Mouse (Mus musculus): Measurements from ENCODE around the gene Col19a1.
A peak's percentile ranks its signal among the peaks of the same experiment; 100 is the strongest.

Gene Col19a1

GRCm38 (mm10) chr1:24303077-24303476 is 284.2 kb downstream of the Col19a1 start:
- no peak for DNase-seq

- peak; percentile 80 to 82 for DNase-seq
These were observed 284.6 kb downstream of the Col19a1 start for GRCm38 (mm10) chr1:24302674-24303073.

GRCm38 (mm10) chr1:24300700-24301099 is 286.6 kb downstream of the Col19a1 start:
- DNase-seq = no peak

GRCm38 (mm10) chr1:24294979-24295942 is 292.0 kb downstream of the Col19a1 start:
- no peak for DNase-seq

GRCm38 (mm10) chr1:24292515-24292914 is 294.8 kb downstream of the Col19a1 start:
- DNase-seq = no peak

- no peak for DNase-seq
These were observed 300.9 kb downstream of the Col19a1 start for GRCm38 (mm10) chr1:24286360-24286759.

- no peak for DNase-seq
These were observed 320.2 kb downstream of the Col19a1 start for GRCm38 (mm10) chr1:24267022-24267421.

GRCm38 (mm10) chr1:24261181-24261580 is 326.1 kb downstream of the Col19a1 start:
- DNase-seq = no peak

GRCm38 (mm10) chr1:24259419-24259818 is 327.9 kb downstream of the Col19a1 start:
- no peak for DNase-seq

GRCm38 (mm10) chr1:24257961-24258360 is 329.3 kb downstream of the Col19a1 start:
- DNase-seq = no peak

GRCm38 (mm10) chr1:24249105-24249664 is 338.1 kb downstream of the Col19a1 start:
- peak; percentile 74 to 75 for DNase-seq

- DNase-seq = peak; percentile 35 to 50
These were observed 338.8 kb downstream of the Col19a1 start for GRCm38 (mm10) chr1:24248294-24249104.

- DNase-seq = no peak
These were observed 341.4 kb downstream of the Col19a1 start for GRCm38 (mm10) chr1:24245700-24246375.

GRCm38 (mm10) chr1:24244931-24245330 is 342.3 kb downstream of the Col19a1 start:
- no peak for DNase-seq

GRCm38 (mm10) chr1:24240039-24240691 is 347.1 kb downstream of the Col19a1 start:
- no peak for DNase-seq

GRCm38 (mm10) chr1:24236330-24236729 is 350.9 kb downstream of the Col19a1 start:
- no peak for DNase-seq

- DNase-seq = no peak
These were observed 355.6 kb downstream of the Col19a1 start for GRCm38 (mm10) chr1:24231504-24232270.

GRCm38 (mm10) chr1:24230428-24230827 is 356.8 kb downstream of the Col19a1 start:
- peak; percentile 57 to 63 for DNase-seq

GRCm38 (mm10) chr1:24229552-24229951 is 357.7 kb downstream of the Col19a1 start:
- no peak for DNase-seq

- DNase-seq = peak; percentile 55 to 83
These were observed 360.1 kb downstream of the Col19a1 start for GRCm38 (mm10) chr1:24226941-24227711.
